Mouse (Mus musculus) MEL (cell line): ENCODE results near the gene Runx3. TPM values are rescaled to one million over a fixed set of nuclear protein-coding genes. Genes with fewer than 3 reads are reported as not detected.

Experiments used
- DNase-seq: peaks from one replicate; pipeline ENCODE4 v3.0.0; 2011; ENCODE audit warnings: low read depth, low spot score
- H3K27ac ChIP-seq: 2 replicates; pipeline ENCODE4 v1.5.1; 2012; ENCODE audit warnings: low read depth, mild to moderate bottlenecking, control low read depth, low read length, moderate library complexity; ENCODE audit not compliant: control insufficient read depth
- H3K27me3 ChIP-seq, 2 experiments: fragments of 150-350 bp in 1 of 2; sonication (generic) in 1 of 2; 2 replicates each; pipeline ENCODE4 v1.6.1; 2012; ENCODE audit warnings: low read length in 2 of 2, mild to moderate bottlenecking in 2 of 2, improper control_type of control experiment in 1 of 2, moderate library complexity in 1 of 2; ENCODE audit not compliant: insufficient read depth in 2 of 2, control insufficient read depth in 1 of 2
- H3K36me3 ChIP-seq, 2 experiments: 2 replicates each; pipeline ENCODE4 v1.6.1; 2012 to 2014; ENCODE audit warnings: low read length in 2 of 2, improper control_type of control experiment in 1 of 2, inconsistent platforms in 1 of 2, mild to moderate bottlenecking in 1 of 2; ENCODE audit not compliant: insufficient read depth in 2 of 2, control insufficient read depth in 1 of 2
- H3K4me1 ChIP-seq, 2 experiments: fragments of 150-350 bp in 1 of 2; sonication (generic) in 1 of 2; 2 replicates each; pipeline ENCODE4 v1.6.1; 2012; ENCODE audit warnings: low read length in 2 of 2, improper control_type of control experiment in 1 of 2, mild to moderate bottlenecking in 1 of 2; ENCODE audit not compliant: insufficient read depth in 2 of 2, control insufficient read depth in 1 of 2
- H3K4me3 ChIP-seq, 2 experiments: fragments of 150-350 bp in 1 of 2; sonication (generic) in 1 of 2; 2 replicates each; pipeline ENCODE4 v1.5.1; 2012; ENCODE audit warnings: low read depth in 2 of 2, low read length in 2 of 2, mild to moderate bottlenecking in 2 of 2, moderate library complexity in 2 of 2, control low read depth in 1 of 2, improper control_type of control experiment in 1 of 2; ENCODE audit not compliant: control insufficient read depth in 1 of 2, insufficient read depth in 1 of 2
- H3K79me2 ChIP-seq: 2 replicates; pipeline ENCODE4 v1.6.1; 2012; ENCODE audit warnings: mild to moderate bottlenecking, low read length, moderate library complexity; ENCODE audit not compliant: control insufficient read depth, poor library complexity, insufficient read depth
- H3K9ac ChIP-seq: 2 replicates; pipeline ENCODE4 v1.6.1; 2012; ENCODE audit warnings: low read depth, mild to moderate bottlenecking, control low read depth, low read length, moderate library complexity; ENCODE audit not compliant: control insufficient read depth, poor library complexity, severe bottlenecking
- H3K9me3 ChIP-seq: fragments of 150-350 bp; sonication (generic); replicated peaks from 2 replicates; pipeline ENCODE4 v1.6.1; 2012; ENCODE audit warnings: mild to moderate bottlenecking, low read length, improper control_type of control experiment, moderate library complexity; ENCODE audit not compliant: insufficient read depth
- BHLHE40 ChIP-seq: IDR thresholded peaks from 2 replicates; pipeline ENCODE4 v1.6.1; 2012; ENCODE audit warnings: low read depth, mild to moderate bottlenecking, inconsistent platforms, low read length, improper control_type of control experiment, borderline replicate concordance
- CHD1 ChIP-seq: IDR thresholded peaks from 2 replicates; pipeline ENCODE4 v1.6.1; 2012; ENCODE audit warnings: low read depth, mild to moderate bottlenecking, inconsistent platforms, low read length, improper control_type of control experiment
- CHD2 ChIP-seq: IDR thresholded peaks from 2 replicates; pipeline ENCODE4 v1.6.1; 2011; ENCODE audit warnings: low read length, improper control_type of control experiment
- CTCF ChIP-seq, 3 experiments: IDR thresholded peaks in 2 of 3; conservative IDR thresholded peaks in 1 of 3; 2 replicates each; pipeline ENCODE4 v1.5.1; 2011 to 2012; ENCODE audit warnings: low read length in 3 of 3, low read depth in 2 of 3, mild to moderate bottlenecking in 2 of 3, improper control_type of control experiment in 1 of 3, inconsistent platforms in 1 of 3, mixed read lengths in 1 of 3, moderate library complexity in 1 of 3; ENCODE audit not compliant: control insufficient read depth in 1 of 3, insufficient read depth in 1 of 3, poor library complexity in 1 of 3, severe bottlenecking in 1 of 3
- ELF1 ChIP-seq: IDR thresholded peaks from 2 replicates; pipeline ENCODE4 v1.6.1; 2014; ENCODE audit warnings: low read depth, mild to moderate bottlenecking, inconsistent platforms, low read length, improper control_type of control experiment, moderate library complexity
- EP300 ChIP-seq, 2 experiments: IDR thresholded peaks; 2 replicates each; pipeline ENCODE4 v1.6.1; 2011; ENCODE audit warnings: improper control_type of control experiment in 2 of 2, low read length in 2 of 2, low read depth in 1 of 2, mild to moderate bottlenecking in 1 of 2
- HCFC1 ChIP-seq: IDR thresholded peaks from 2 replicates; pipeline ENCODE4 v1.6.1; 2012; ENCODE audit warnings: low read depth, mild to moderate bottlenecking, inconsistent platforms, low read length, improper control_type of control experiment, moderate library complexity
- JUND ChIP-seq: IDR thresholded peaks from 2 replicates; pipeline ENCODE4 v1.6.1; 2011; ENCODE audit warnings: low read depth, mild to moderate bottlenecking, improper control_type of control experiment, low read length
- KAT2A ChIP-seq: conservative IDR thresholded peaks from 2 replicates; pipeline ENCODE4 v1.6.1; 2012; ENCODE audit warnings: low read depth, low read length, improper control_type of control experiment, inconsistent platforms
- MAX ChIP-seq: IDR thresholded peaks from 2 replicates; pipeline ENCODE4 v1.6.1; 2011; ENCODE audit warnings: low read length, improper control_type of control experiment
- MAZ ChIP-seq: IDR thresholded peaks from 2 replicates; pipeline ENCODE4 v1.6.1; 2012; ENCODE audit warnings: low read depth, mild to moderate bottlenecking, inconsistent platforms, low read length, improper control_type of control experiment
- MEF2A ChIP-seq: IDR thresholded peaks from 2 replicates; pipeline ENCODE4 v1.6.1; 2014; ENCODE audit warnings: low read depth, mild to moderate bottlenecking, inconsistent platforms, low read length, improper control_type of control experiment; ENCODE audit not compliant: poor library complexity, insufficient replicate concordance, severe bottlenecking; ENCODE audit errors: extremely low read depth
- MYB ChIP-seq: IDR thresholded peaks from 2 replicates; pipeline ENCODE4 v1.6.1; 2011; ENCODE audit warnings: mild to moderate bottlenecking, low read depth, low read length, improper control_type of control experiment
- POLR2A ChIP-seq, 2 experiments: IDR thresholded peaks; 2 replicates each; pipeline ENCODE4 v1.6.1; 2011 to 2012; ENCODE audit warnings: low read length in 2 of 2, mild to moderate bottlenecking in 2 of 2, control low read depth in 1 of 2, improper control_type of control experiment in 1 of 2, low read depth in 1 of 2, moderate library complexity in 1 of 2; ENCODE audit not compliant: control insufficient read depth in 1 of 2, insufficient read depth in 1 of 2, poor library complexity in 1 of 2
- POLR2AphosphoS2 ChIP-seq: IDR thresholded peaks from 2 replicates; pipeline ENCODE4 v1.6.1; 2011; ENCODE audit warnings: low read length, improper control_type of control experiment
- POLR2AphosphoS5 ChIP-seq: IDR thresholded peaks from 2 replicates; pipeline ENCODE4 v1.6.1; 2012; ENCODE audit warnings: low read depth, borderline replicate concordance, mild to moderate bottlenecking, inconsistent platforms, low read length, moderate library complexity, mixed read lengths
- RAD21 ChIP-seq: IDR thresholded peaks from 2 replicates; pipeline ENCODE4 v1.6.1; 2011; ENCODE audit warnings: mild to moderate bottlenecking, low read depth, low read length, improper control_type of control experiment
- SMC3 ChIP-seq: IDR thresholded peaks from 2 replicates; pipeline ENCODE4 v1.6.1; 2011; ENCODE audit warnings: low read depth, low read length, improper control_type of control experiment
- TBP ChIP-seq: IDR thresholded peaks from 2 replicates; pipeline ENCODE4 v1.8.0; 2011; ENCODE audit warnings: low read depth, low read length, improper control_type of control experiment
- UBTF ChIP-seq: IDR thresholded peaks from 2 replicates; pipeline ENCODE4 v1.6.1; 2012; ENCODE audit warnings: low read depth, mild to moderate bottlenecking, inconsistent platforms, low read length, improper control_type of control experiment, moderate library complexity, borderline replicate concordance; ENCODE audit not compliant: insufficient read depth
- USF1 ChIP-seq: IDR thresholded peaks from 2 replicates; pipeline ENCODE4 v1.6.1; 2014; ENCODE audit warnings: low read depth, mild to moderate bottlenecking, inconsistent platforms, low read length, improper control_type of control experiment, moderate library complexity
- ZKSCAN1 ChIP-seq: IDR thresholded peaks from 2 replicates; pipeline ENCODE4 v1.6.1; 2012; ENCODE audit warnings: low read depth, mild to moderate bottlenecking, inconsistent platforms, low read length, improper control_type of control experiment, moderate library complexity
- ZMIZ1 ChIP-seq: IDR thresholded peaks from 2 replicates; pipeline ENCODE4 v1.6.1; 2012; ENCODE audit warnings: low read depth, mild to moderate bottlenecking, inconsistent platforms, low read length, improper control_type of control experiment, moderate library complexity
- polyA plus RNA-seq, 2 experiments: library from polyadenylated mRNA; stranded (reverse) in 1 of 2; unstranded in 1 of 2; fragments of >175 nt in 1 of 2; fragments of >200 nt in 1 of 2; gene quantifications; 2 replicates each; pipeline versions ENCODE4 v1.2.1 to v1.2.4; 2012; ENCODE audit warnings: low replicate concordance in 2 of 2, low read depth in 1 of 2; ENCODE audit not compliant: insufficient read length in 2 of 2, insufficient read depth in 1 of 2, missing spikeins in 1 of 2
- total RNA-seq: library from RNA; depleted of rRNA; stranded (reverse); fragments of 300-350 nt; gene quantifications from 2 replicates; pipeline ENCODE4 v1.2.3, GENCODE M21; 2012

Gene Runx3
- total and polyA plus RNA-seq, 3 experiments = 4.3 to 29.2 TPM; not detected in 1

GRCm38 (mm10) chr4:135102761-135103160, 17.7 kb upstream of the Runx3 start:
- no peaks in the 10 kb centered on the region for H3K4me1 ChIP-seq
- DNase-seq = no peak

GRCm38 (mm10) chr4:135103800-135104199, 16.7 kb upstream of the Runx3 start:
- Histone ChIP-seq H3K79me2 (no peaks in the 10 kb centered on the region), H3K9ac (no peak overlapping the region), H3K4me3 (no peak overlapping the region), H3K9me3 (no peaks in the 10 kb centered on the region), H3K27me3 (peaks cover 13 to 19% of the 10 kb centered on the region in 2 experiments), H3K4me1 (no peaks in the 10 kb centered on the region), H3K27ac (no peak overlapping the region), H3K36me3 (no peaks in the 10 kb centered on the region)
- TF ChIP-seq POLR2AphosphoS5 (no peak), BHLHE40 (no peak), MAZ (no peak), RAD21 (no peak), MAX (no peak), POLR2A (IDR thresholded peaks at IDR 0.05; ENCODE audit: control insufficient read depth in 1 of 2, insufficient read depth in 1 of 2, low read depth in 1 of 2, low read length in 2 of 2, poor library complexity in 1 of 2) (no peak), POLR2AphosphoS2 (no peak), MYB (no peak), MEF2A (no peak), CHD2 (no peak), CHD1 (no peak)
- no peak for DNase-seq

More at GRCm38 (mm10) chr4:135102761-135103160, 17.7 kb upstream of the Runx3 start:
- H3K9ac ChIP-seq = no peak overlapping the region
- peaks cover 13 to 19% of the 10 kb centered on the region in 2 experiments for H3K27me3 ChIP-seq
- H3K4me3 ChIP-seq = no peak overlapping the region
- no peaks in the 10 kb centered on the region for H3K79me2 ChIP-seq
- no peaks in the 10 kb centered on the region for H3K9me3 ChIP-seq
- H3K27ac ChIP-seq = no peak overlapping the region
- no peaks in the 10 kb centered on the region for H3K36me3 ChIP-seq
- no peak for TF ChIP-seq ELF1
- TF ChIP-seq POLR2AphosphoS5 = no peak
- TF ChIP-seq HCFC1 = no peak
- no peak for TF ChIP-seq CHD2
- no peak for TF ChIP-seq TBP
- TF ChIP-seq SMC3 = no peak
- TF ChIP-seq EP300 (IDR thresholded peaks at IDR 0.05; ENCODE audit: low read depth in 1 of 2, low read length in 2 of 2) = no peak

- H3K9me3 ChIP-seq = no peaks in the 10 kb centered on the region
- H3K4me3 ChIP-seq = no peak overlapping the region
- H3K9ac ChIP-seq = no peak overlapping the region
- no peak for TF ChIP-seq UBTF
- TF ChIP-seq EP300 (IDR thresholded peaks at IDR 0.05; ENCODE audit: low read depth in 1 of 2, low read length in 2 of 2) = no peak
- TF ChIP-seq HCFC1 = no peak
- TF ChIP-seq ELF1 = no peak
- TF ChIP-seq JUND = no peak
- TF ChIP-seq CTCF (IDR thresholded peaks at IDR 0.05 in 2 of 3, conservative IDR thresholded peaks at IDR 0.05 in 1 of 3; ENCODE audit: control insufficient read depth in 1 of 3, insufficient read depth in 1 of 3, low read depth in 2 of 3, low read length in 3 of 3, poor library complexity in 1 of 3, severe bottlenecking in 1 of 3) = no peak
- TF ChIP-seq POLR2A (IDR thresholded peaks at IDR 0.05; ENCODE audit: control insufficient read depth in 1 of 2, insufficient read depth in 1 of 2, low read depth in 1 of 2, low read length in 2 of 2, poor library complexity in 1 of 2) = no peak
- TF ChIP-seq BHLHE40 = no peak
- TF ChIP-seq ZMIZ1 = no peak
- TF ChIP-seq POLR2AphosphoS5 = no peak
- no peak for TF ChIP-seq KAT2A
- no peak for TF ChIP-seq CHD1
- TF ChIP-seq MYB = no peak
- TF ChIP-seq ZKSCAN1 = no peak
- no peak for TF ChIP-seq USF1
- no peaks in the 10 kb centered on the region for H3K79me2 ChIP-seq
- no peak for DNase-seq
- H3K36me3 ChIP-seq = no peaks in the 10 kb centered on the region
- peaks cover 13% of the 10 kb centered on the region in 2 experiments for H3K27me3 ChIP-seq
- H3K4me1 ChIP-seq = no peaks in the 10 kb centered on the region
- H3K27ac ChIP-seq = no peak overlapping the region
Measured at GRCm38 (mm10) chr4:135106968-135107367, 13.5 kb upstream of the Runx3 start.
